Mouse (Mus musculus) liver (tissue): ENCODE results near the gene Lmnb2.

ENCODE experiments used
- DNase-seq: peaks from one replicate; pipeline ENCODE4 v3.0.0-alpha.2; 2020; ENCODE audit warnings: mixed read lengths

Lmnb2 gene

DNA sequence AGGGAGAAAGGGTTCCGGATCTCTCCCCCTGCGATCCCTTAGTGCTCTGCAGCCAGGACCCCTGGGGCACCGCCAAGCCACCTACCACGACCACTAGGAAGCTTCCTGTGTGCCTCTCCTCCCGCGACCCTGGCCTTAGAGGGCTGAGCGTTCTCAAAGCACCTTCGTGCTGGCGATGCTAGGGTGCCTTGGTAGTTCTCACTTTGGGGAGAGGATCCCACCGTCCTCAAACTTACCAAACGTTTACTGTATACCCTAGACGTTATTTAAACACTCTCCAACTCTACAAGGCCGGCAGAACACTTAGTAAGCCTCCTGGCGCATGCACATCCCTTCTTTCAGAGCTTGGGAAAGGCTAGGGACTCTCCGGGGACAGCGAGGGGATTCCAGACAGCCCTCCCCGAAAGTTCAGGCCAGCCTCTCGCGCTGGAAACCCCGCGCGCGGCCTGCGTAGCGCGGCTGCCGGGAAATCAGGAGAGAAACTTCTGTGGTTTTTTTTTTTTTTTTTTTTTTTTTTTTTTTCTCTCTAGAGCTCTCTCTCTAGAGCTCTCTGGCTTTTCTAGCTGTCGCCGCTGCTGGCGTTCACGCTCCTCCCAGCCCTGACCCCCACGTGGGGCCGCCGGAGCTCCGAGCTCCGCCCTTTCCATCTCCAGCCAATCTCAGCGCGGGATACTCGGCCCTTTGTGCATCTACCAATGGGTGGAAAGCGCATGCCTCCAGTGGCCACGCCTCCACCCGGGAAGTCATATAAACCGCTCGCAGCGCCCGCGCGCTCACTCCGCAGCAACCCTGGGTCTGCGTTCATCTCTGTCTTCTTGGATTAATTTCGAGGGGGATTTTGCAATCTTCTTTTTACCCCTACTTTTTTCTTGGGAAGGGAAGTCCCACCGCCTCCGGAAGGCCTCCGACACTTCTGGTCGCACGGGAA, 11.5 kb upstream of the Lmnb2 start, which contains the start of gene Gadd45b:
Gene Gadd45b, plus strand, starts transcription at position 775 of the 928 bp plus-strand sequence.
- peak; percentile 98 for DNase-seq

DNA sequence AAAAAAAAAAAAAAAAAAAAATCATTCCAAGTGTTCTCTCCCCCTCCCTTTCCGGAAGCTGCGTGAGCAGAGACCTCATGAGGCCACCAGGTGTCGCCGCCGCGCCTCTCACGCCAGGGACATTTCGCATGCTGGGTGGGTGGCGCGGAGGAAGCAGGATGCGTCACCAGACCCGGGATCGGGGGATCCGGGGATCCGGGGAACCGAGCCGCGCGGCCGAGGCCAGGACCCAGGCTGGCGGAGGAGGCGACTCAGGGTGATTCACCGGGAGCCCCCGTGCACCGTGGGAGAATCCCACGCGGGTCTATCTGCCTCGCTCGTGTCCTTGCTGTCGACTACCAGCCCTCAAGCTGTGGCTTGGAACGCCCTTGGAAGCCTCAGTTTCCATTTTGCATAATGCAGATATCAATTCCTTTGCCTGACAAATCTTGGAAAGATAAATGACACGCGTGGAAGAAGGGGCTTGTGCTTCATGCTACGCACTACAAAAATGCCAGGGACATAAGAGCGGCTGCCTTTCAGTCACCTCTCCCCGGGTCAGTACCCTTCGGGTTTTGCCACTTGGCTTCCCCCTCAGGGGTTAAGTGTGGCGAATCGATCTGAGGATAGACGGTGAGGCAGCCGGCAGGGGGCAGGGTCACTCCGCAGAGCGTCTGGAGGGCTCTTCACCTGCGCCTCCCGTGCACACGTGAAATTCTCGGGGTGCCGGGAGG, 10.7 kb upstream of the Lmnb2 start:
- peak; percentile 87 for DNase-seq

DNA sequence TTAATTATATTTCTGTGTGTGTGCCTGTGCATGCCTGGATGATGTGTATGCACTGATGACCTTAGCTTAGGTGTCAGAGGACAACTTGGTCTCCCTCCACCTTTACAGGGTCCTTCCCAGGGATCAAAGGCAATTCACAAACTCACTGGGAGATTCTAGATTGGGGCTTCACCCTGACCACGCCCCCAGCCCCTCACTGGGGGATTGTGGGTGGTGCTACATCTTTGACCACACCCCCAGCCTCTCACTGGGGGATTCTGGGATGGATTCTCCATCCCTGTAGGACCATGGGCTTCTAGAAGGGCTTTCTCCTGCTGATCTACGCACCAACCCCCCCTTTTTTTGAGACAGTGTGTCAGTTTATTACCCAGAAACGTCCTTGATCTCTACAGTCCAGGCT, 7.4 kb upstream of the Lmnb2 start:
- no peak for DNase-seq

DNA sequence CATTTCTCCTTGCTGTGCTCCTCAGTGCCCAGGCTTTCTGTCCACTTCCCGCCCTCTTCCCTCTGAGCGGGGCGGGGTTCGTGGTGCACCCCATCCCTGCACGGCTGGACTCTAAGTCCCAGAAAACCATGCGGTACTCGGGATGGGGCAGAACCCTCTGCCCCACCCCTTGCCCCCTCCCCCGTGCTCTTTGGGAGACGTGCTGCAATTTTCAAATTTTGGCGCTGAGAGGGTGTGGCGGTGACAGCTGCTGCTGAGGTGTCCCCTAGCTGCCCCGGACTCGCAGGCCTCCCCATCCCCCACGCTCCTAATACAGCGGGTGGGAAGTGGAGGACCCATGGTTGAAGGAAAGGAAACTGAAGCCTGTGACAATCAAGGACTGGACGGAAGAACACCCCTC, 3.9 kb upstream of the Lmnb2 start:
- DNase-seq: peak; percentile 55

DNA sequence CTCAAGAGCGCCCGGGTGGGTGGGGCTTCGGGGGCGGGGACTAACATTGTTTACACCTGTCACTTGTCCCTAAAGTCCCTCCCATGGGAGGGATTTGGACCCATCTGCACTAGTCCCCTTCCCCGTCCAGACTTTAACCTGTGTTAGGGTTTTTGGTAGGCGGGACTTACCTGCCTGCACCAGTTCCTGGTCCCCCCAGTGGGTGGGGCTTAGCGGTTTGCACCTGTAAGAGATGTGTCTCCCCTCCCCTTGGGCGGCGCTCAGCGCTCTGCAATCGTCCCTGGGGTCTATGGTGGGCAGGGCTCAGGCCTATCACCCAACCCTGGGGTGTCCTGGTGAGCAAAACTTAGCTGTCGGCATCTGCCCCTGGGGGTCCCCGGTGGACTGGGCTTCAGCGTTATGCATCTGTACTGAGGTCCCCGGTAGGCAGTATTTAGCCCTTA, 688 bp downstream of the Lmnb2 start:
- peak; percentile 40 for DNase-seq

DNA sequence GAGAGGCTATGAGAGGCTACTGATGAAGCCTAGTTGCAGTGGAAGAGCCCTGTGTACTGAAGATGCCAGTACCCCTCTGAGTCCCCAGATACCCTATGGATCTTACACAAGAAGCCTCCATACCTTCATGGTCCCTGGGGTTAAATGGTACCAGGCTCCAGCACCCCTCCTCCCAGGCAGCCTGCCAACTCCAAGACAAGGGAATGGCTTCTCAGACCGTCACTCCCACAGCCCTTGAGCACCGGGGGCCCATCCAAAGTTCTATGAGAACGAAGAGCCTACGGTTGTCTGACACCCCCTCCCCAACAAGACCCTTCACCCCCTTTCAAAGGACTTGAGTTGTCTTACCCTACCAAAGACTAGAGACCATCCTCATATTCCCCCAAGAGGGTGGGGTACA, 2.3 kb downstream of the Lmnb2 start:
- no peak for DNase-seq

DNA sequence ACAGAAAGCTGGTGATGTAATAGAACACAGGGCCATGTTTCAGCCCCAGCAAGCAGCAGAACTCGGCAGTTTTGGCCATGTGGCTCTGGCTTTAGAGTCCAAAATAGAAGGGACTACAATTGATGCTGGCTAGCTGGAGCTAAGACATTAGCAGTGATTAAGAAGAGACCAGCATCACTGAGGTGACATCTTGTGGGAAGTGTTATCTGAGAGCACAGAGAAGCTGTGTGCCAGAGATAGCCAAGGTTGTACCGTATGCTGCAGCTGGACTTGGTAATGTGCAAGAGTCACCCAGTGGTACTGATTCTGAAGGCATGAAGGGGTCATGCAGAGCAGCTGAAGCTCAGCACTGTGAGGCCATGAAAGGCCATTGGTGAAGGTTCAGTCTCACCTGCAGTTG, 2.8 kb downstream of the Lmnb2 start:
- no peak for DNase-seq

DNA sequence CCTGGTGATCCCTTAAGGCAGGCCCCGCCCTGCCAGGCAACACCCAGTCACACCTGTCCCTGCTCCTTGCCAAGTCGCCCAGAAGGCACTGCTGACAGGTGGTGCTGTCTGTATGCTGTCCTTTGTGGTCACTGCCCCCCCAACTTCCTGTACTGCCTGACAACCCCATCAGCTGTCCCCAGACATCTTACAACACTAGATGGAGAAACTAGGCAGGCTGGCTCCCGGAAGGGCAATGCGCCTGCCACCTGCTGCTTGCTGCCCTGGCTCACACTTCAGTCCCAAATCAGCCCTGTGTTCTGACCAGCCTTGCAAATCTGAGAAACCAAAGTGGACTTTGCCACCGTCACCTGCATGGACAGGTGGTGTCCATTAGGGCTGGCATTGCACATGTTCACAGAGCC, 3.8 kb downstream of the Lmnb2 start:
- no peak for DNase-seq

DNA sequence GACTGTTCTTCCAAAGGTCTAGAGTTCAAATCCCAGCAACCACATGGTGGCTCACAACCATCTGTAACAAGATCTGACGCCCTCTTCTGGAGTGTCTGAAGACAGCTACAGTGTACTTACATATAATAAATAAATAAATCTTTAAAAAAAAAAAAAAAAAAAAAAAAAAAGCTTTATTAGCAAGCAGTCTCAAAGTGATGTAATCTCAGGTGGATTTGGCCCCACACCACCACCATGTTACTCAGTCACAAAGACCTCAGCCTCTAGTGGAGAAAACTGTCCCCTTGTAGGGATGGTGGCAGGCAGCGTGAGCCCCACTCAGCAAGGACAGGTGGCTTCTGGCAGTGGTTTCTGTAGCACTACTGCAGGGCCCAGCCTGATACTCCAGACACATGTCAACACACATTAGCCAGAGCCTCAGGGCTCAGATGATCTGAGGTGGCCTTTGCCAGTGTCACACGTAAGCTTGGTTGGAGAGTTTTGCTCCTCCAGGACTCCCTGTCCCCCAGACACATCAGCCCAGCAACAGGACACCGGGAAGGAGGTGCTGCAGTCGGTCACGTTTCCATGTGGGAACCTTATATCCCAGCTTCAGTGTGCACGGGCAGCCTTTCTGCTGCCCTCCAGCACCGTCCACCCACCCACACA, 4.6 kb downstream of the Lmnb2 start:
- DNase-seq: no peak

DNA sequence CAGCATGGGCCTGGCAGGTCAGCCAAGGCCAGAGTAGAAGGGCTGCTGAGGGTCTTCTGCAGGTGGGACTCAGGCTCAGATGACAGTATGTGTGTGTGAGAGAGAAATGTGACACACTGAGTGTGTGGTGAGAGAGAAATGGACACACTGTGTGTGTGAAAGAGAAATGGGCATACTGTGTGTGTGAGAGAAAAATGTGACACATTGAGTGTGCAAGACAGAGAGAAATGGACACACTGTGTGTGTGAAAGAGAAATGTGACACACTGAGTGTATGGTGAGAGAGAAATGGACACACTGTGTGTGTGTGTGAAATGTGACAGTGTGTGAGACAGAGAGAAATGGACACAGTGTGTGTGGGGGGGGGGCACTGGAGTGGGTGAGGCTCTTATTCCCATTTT, 6.2 kb downstream of the Lmnb2 start:
- no peak for DNase-seq

DNA sequence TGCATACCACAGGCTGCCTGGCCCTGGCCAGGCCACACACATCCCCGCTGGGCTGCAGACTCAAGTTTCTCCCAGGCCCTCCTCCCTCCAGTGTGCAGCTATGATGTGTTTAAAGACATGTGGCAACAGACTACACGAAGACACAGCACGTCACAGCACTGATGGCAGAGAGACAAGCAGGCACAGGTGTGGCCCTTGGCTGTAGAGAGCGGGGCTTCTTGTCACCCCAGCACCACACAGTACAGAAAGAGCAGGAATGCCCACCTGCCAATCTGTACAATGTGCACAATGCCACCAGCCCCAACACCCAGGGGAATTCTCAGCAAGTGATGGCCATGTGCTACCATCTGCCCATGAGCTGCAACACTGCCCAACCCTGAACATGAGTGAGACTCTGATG, 6.7 kb downstream of the Lmnb2 start:
- no peak for DNase-seq

DNA sequence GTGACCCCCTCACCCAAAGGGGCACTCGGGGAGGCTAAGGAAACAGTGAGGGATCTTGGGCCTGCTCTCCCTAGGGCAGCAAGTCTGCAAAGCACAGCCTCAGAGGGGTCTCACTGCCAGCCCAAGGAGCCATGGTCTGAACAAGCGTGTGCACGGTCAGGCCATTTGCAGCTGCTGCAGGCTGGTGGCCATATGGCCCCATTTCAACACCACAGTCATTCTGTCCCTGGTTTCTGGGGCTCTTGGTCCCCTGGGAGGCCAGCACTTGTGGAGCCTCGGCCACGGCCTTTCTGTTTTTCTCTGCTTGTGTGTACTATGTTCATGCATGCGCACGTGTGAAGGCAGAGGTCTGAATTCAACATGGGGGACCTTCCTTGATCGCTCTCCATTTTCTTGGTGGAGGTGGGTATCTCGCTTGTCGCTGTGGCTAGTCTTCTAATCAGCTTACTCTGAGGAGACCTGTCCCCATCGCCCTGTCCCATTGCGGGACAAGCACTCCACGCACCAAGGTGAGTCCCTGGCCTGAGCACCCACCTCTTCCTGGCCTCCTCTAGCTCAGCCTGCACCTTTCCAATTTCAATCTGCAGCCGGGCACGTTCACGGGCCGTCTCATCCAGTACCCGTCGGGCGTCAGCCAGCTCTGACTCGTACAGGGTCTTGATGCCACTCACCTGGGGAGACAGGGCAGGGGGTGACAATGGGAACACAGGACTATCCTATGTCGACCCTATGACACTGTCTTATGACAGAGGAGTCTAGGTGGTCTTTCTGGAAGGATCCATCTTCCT, 8.5 kb downstream of the Lmnb2 start:
- no peak for DNase-seq

DNA sequence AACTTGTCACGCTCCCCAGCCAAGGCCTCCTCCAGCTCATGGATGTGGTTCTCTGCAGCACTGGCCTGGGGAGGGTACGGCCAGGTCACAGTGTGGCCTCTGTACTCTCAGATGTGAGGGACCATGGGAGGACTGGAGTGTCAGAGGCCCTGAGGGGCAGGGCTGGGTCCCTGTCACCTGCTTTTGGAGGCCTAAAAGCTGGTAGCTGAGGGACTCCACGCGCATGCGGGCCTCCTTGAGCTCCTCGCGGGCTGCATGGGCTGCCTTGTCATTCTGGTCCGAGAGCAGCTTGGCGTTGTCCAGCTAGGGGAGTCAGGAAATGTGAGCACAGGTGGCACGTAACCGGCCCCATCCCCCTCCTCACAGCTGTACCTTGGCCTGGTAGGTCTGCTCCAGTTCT, 13.3 kb downstream of the Lmnb2 start:
- no peak for DNase-seq

DNA sequence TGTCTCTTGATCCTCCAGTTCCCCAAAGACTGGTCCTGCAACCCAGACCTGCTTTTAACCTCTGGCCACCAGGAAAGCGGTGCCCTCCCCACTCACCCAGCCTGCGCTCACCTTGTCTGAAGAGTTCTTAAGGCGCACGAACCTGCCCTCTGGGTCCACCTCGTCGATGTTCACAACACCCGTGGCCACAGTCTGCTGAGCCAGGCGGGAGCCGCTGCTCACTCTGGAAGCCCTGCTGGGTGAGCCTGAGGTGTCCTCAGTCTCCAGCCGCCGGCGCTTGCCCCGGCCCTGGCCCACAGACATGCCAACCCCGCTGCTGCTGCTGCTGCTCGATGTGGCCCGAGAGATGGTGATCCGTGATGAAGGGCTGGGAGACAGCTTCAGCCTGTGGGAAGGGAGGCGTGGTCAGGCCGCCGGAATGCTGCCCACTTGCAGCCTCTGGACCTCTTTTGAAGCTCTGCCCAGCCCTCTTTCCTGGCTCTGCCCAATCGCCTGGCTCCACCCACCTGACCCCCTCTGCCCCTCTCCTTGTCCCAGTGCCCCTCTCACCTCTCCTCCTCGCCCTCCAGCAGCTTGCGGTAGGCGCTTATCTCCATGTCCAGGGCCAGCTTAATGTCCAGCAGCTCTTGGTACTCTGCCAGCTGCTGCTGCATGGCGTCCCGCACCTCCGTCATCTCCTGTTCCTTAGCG, 13.9 kb downstream of the Lmnb2 start:
- DNase-seq: no peak

DNA sequence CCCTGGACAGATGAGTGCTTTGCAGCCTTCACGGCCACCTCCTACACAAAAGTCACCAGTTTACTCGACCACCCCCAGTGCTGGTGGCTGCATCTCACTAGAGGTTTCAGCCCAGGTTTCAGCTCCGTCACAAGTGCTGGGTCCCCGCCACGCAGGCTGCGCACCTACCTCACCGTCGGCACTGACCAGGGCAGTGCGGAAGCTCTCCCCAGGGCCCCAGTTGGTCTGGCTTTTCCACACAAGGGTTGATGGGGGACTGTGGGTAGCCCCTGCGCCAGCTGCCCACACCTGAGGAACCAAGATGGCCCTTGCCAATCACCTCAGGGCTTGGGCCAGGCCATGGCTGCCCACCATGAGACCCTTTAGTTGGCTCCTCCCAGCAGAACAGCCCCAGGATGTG, 14.8 kb downstream of the Lmnb2 start:
- DNase-seq: no peak

DNA sequence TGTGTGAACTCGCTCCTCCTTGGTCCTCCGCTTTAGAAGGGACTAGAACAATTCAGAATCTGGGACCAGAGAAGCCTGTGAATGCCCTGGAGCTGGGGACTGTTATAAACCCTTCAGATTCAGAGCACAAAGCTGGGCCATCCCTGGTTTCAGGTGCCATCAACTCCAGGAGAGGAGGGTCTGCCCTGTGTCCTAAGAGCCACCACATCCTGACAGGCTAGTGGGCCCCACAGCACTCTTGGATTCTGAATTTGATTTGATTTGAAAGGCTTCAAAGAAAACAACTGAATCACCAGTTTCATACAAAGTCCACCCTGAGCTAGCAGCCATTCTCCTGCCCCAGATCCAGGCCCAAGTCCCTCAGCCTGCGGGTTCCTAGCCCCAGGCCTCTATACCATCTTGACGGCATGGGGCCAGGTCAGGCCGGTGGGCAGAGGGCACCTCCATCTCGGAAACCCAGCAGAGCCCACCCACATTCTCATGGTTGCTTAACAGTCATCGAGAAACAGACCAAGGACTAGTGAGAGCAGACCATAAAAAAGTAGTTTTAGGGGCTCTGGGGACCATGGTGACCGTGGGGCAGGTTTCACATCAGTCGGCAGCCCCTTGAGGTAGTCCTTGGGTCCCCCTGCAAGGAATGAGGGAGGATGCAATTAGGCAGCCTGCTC, 15.6 kb downstream of the Lmnb2 start:
- DNase-seq: no peak

DNA sequence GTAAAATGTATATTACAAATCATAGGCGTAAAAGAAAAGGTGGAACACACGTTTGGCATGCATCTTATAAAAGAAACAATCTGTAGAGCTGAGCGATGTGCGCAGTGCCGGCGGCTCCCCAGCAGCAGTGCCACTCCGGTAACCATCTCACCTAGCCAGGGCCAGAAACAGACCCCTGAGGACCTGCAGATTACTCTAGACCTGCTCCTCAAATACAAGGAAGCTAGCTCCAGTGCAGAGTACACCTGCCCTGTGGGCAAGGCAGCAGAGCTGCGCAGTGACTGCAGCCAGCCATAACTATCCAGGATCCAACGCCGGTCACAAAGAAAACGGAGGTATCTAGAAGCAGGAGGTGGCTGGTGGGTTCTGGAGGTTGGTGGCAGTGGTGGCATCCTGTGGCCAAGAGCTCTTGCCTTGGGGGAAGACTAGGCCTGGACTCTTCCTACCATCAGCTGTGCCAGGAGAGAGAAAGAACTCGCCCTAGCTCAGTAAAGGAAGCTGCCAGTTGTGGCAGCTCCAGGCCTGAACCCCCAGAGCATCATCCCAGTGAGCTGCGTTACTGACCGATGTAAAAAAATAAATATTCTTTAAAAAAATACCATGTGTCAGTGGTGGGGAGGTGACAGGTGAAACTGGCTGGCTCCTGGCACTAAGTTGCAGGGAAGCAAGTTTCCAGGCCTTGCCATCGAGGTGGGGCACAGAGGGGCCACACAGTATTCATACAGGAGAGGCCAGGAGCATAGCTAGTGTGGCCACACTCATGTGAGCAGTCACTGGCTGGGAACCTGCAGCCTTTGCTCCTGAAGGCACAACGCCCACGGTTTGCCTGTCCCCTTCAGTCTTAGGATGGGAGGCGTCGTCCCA, 16.4 kb downstream of the Lmnb2 start:
- DNase-seq: no peak

DNA sequence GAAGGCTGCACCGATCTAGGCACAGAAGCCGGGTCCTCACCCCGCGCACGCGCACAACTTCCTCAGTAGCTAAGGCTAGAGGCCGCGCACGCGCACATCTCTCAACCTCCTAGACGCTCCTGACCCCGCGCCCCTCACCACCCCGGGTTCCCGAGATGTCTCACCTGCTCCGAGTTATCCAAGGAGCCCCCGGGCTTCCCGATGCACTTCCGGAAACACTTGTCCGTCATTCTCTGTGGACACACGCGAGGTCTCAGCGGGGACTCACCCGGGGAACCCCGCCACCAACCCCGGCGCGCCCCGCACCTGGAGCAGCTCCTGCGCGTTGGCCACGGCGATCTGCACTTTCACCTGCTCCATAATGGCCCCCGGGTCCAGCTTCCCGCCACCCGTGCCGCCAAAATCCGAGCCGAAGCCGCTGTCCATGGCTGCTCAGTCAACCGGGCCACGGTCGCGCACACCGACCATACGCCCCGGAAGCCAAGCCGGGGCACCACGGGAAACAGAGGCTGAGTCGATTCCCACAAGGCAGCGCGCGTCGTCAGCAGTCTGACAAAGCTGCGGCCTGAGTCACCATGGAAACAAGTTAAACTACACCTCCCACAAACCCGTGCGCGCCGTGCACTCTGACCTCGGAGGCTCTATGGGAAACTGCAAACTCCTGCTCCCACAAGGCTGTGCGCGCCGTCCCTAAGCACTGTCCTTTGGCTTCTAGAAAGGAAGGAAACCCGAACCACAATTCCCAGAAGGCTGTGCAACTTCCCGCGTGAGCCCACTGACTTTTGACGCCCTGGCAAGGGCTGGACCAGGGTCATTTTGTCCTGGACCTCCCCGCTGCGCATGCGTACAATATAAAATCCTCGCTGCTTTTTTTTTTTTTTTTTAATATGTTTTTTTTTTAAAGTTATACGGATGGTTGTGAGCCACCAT, 17.5 kb downstream of the Lmnb2 start, which contains the start of gene Timm13:
Gene Timm13, minus strand, starts transcription at position 652 of the 930 bp plus-strand sequence.
- DNase-seq: peak; percentile 98
